Mouse (Mus musculus) kidney, adult 2 months (tissue): ENCODE data around the gene Gm16506. TPM values are rescaled to one million over a fixed set of nuclear protein-coding genes. Genes with fewer than 3 reads are reported as not detected.
"Not testable (repeated sequence)": the region's sequence is repeated elsewhere in the genome, so short reads cannot be mapped to it uniquely, and the experiment has no call there.

Source experiments
- DNase-seq: peaks from one replicate; pipeline ENCODE4 v3.0.0; 2021
- H3K27ac ChIP-seq: fragments of 200-500 bp; 2 replicates; pipeline ENCODE4 v1.5.1; 2012; ENCODE audit warnings: low read depth, low read length, control low read depth, inconsistent platforms; ENCODE audit not compliant: insufficient read depth
- H3K27me3 ChIP-seq: fragments of 200-500 bp; replicated peaks from 2 replicates; pipeline ENCODE4 v1.6.1; 2012; ENCODE audit warnings: mild to moderate bottlenecking, moderate library complexity, low read length, inconsistent platforms; ENCODE audit not compliant: control insufficient read depth, insufficient read depth
- H3K36me3 ChIP-seq: fragments of 200-500 bp; 2 replicates; pipeline ENCODE4 v1.6.1; 2012; ENCODE audit warnings: mild to moderate bottlenecking, moderate library complexity, low read length, inconsistent platforms; ENCODE audit not compliant: control insufficient read depth, insufficient read depth
- H3K4me1 ChIP-seq: fragments of 200-500 bp; 2 replicates; pipeline ENCODE4 v1.6.1; 2011; ENCODE audit warnings: low read length; ENCODE audit not compliant: control insufficient read depth, insufficient read depth
- H3K4me3 ChIP-seq: fragments of 200-500 bp; 2 replicates; pipeline ENCODE4 v1.5.1; 2011; ENCODE audit warnings: mild to moderate bottlenecking, low read depth, low read length, control low read depth; ENCODE audit not compliant: insufficient read depth
- WGBS: fragments of 180-500 bp; shearing (Covaris S2); methylation state at CpG from one replicate; pipeline ENCODE4 v1.1.7; 2018; 5-methylcytosine and 5-hydroxymethylcytosine counted together
- polyA plus RNA-seq: library from polyadenylated mRNA; depleted of rRNA; stranded (reverse); fragments of >200 nt; gene quantifications from 2 replicates; pipeline ENCODE4 v1.2.3, GENCODE M21; 2012; rRNA removed

Gene Gm16506
- polyA plus RNA-seq: not detected in 2 replicates

DNA sequence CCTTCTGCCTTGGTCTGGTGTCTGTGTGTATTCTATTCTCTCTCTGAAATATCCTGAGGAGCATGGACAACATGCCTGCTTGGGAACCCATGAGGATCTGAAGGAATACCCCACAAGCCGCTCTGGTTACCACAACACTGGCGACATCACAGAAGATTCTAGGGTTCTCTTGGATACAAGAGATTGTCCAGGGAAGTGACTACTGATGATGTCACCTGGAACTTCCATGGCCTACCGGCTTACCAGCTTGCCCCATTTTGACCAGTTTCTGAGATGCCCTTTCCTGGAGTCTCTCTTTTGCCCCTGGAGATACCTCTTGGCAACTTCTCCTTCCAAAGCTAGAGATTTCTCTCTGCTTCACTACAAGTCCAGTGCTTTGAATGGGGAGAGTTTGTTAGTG lies at the start of gene Gm16506:
Gene Gm16506, minus strand, starts transcription at position 101 of the 400 bp plus-strand sequence.
- H3K36me3 ChIP-seq, DNase-seq, H3K27me3 ChIP-seq, H3K4me3 ChIP-seq, H3K27ac ChIP-seq, H3K4me1 ChIP-seq: not testable (repeated sequence)
- WGBS: 86% methylated on average over 2 of the region's 3 CpGs

DNA sequence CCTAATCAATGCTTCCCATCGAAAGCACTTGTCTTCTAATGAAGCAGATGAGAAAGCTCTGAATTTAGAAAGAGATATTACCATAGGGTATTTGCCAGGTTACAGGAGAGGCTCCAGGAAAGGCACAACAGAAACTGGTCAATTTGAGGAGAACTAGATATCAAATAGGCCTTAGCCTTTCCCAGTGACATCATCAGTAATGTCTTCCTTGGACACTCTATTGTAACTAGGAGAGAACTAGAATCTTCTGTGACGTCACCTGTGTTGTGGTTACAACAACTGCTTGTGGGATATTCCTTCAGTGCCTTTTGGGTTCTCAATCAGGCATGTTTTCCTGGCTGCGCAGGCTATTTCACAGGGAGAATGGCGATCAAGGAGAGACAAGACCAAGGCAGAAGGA lies 20.3 kb upstream of the Gm16506 start, which contains the start of gene Gm6526:
Gene Gm6526, plus strand, starts transcription at position 301 of the 400 bp plus-strand sequence.
- not testable (repeated sequence) for H3K36me3 ChIP-seq, H3K27me3 ChIP-seq, H3K27ac ChIP-seq, H3K4me3 ChIP-seq, H3K4me1 ChIP-seq, DNase-seq
- 83% methylated on average over 4 of the region's 4 CpGs for WGBS

DNA sequence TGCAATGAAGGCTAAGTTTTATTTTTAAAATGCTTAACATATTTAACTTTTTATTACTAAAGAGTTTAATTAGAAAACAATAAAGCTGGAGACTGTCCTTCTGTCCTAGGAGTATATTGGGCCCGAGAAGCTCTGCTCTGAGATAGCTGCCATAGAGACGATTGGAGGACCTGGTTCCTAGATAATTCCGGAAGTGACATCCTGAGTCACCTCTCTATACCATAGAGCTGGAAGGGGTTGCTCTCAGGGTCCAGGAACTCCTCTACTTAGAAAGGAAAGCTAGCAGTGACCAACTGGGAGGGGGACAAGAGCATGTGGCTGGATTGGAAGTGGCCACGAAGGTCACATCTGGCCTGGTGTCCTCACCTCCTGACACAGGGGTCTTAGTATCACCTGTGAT lies 29.7 kb downstream of the Gm16506 start, which contains the start of gene Gm7324:
Gene Gm7324, plus strand, starts transcription at position 208 of the 400 bp plus-strand sequence.
- H3K4me3 ChIP-seq, H3K4me1 ChIP-seq, H3K27ac ChIP-seq, DNase-seq, H3K36me3 ChIP-seq, H3K27me3 ChIP-seq: not testable (repeated sequence)
- 87% methylated on average over 4 of the region's 4 CpGs for WGBS

DNA sequence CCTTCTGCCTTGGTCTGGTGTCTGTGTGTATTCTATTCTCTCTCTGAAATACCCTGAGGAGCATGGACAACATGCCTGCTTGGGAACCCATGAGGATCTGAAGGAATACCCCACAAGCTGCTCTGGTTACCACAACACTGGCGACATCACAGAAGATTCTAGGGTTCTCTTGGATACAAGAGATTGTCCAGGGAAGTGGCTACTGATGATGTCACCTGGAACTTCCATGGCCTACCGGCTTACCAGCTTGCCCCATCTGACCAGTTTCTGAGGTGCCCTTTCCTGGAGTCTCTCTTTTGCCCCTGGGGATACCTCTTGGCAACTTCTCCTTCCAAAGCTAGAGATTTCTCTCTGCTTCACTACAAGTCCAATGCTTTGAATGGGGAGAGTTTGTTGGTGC lies 50.2 kb downstream of the Gm16506 start, which contains the start of gene Gm8165:
Gene Gm8165, minus strand, starts transcription at position 101 of the 400 bp plus-strand sequence.
- H3K27ac ChIP-seq, H3K4me1 ChIP-seq, H3K36me3 ChIP-seq, H3K4me3 ChIP-seq, DNase-seq, H3K27me3 ChIP-seq: not testable (repeated sequence)
- 100% methylated on average over 1 of the region's 2 CpGs for WGBS

Other genes with a start within 250 kb of the Gm16506 start
- 0.30 and 0.44 TPM in 2 replicates for gene Gm5799, start 183.9 kb downstream of the Gm16506 start, polyA plus RNA-seq
- gene Gm17654, start 148.3 kb downstream of the Gm16506 start, polyA plus RNA-seq: not detected in 2 replicates
- gene Gm10375, start 119.5 kb downstream of the Gm16506 start, polyA plus RNA-seq: not detected in 2 replicates
- gene Gm8165, start 50.3 kb downstream of the Gm16506 start, polyA plus RNA-seq: not detected in 2 replicates
- 0.28 TPM in 1 of 2 replicates, not detected in the other for gene Gm7324, start 29.7 kb downstream of the Gm16506 start, polyA plus RNA-seq
- not detected in 2 replicates for gene Gm6526, start 20.4 kb upstream of the Gm16506 start, polyA plus RNA-seq
- not detected in 2 replicates for gene Gm8180, start 57.3 kb upstream of the Gm16506 start, polyA plus RNA-seq
- not detected in 2 replicates for gene Ear1, start 148.0 kb upstream of the Gm16506 start, polyA plus RNA-seq
- not detected in 2 replicates for gene Ear10, start 196.1 kb upstream of the Gm16506 start, polyA plus RNA-seq
- 0.30 and 0.33 TPM in 2 replicates for gene Gm8113, start 197.9 kb upstream of the Gm16506 start, polyA plus RNA-seq
- gene Ang5, start 229.6 kb upstream of the Gm16506 start, polyA plus RNA-seq: not detected in 2 replicates